Mouse (Mus musculus): Measurements from ENCODE around the gene Plppr1.
"Not testable (repeated sequence)": the region's sequence is repeated elsewhere in the genome, so short reads cannot be mapped to it uniquely, and the experiment has no call there.

Gene Plppr1

DNA sequence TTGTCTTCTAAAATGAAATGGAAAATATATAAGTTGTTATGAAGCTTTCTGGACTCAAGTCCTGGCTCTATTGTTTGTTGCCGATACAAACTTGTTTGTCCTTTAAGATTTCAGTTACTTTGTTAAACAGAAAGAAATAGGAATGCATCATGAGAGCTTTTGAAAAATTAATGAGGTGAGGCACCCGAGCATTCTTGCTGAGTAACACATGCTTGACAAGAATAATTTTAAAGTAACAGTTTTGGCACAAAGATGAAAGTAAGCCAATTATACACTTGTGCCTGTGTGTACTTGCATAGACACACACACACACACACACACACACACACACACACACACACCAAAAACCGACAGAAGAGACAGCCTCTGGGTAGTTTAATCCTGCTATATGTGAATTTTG lies 155.3 kb downstream of the Plppr1 start:
- CTCF ChIA-PET = no interaction called here
- POLR2A ChIA-PET = no interaction called here

DNA sequence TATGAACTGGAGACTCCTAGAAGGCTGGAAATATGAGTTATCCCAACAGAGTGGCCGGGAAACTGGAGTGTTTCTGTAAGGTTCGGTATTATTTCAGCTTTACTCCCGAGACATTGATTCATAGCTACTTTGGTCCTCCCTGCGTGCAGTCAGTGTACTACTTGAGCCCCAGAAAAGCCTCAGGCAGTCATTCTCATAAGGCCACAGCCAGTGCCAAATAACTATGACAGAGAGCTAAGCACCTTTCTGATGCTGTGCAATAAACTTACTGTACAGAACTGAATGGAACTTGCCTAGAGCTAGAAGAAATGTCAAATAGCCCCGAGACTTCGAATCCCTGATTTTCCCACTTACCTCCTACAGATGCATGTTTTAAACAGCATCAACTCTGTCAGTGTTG lies 164.4 kb downstream of the Plppr1 start:
- ChIA-PET CTCF (no interaction called here), POLR2A (no interaction called here)

DNA sequence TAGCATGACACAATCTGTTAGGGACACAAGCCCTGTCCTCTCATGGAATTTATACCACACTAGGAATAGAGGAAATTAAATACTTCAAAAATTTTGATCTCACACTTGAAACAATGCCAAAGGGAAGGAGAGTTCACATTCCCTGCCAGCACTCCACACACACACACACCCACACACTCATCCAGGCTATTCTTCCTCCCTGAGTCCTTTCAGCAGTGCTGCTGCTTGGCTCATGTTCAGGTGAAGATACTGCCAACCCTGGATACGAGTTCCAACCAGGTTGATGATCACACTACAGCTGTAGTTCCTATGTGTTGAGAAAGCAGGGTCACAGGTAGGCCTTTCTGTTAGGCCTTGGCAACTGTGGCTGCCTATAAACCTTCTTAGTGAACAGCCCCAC lies 165.9 kb downstream of the Plppr1 start:
- POLR2A ChIA-PET = no interaction called here

DNA sequence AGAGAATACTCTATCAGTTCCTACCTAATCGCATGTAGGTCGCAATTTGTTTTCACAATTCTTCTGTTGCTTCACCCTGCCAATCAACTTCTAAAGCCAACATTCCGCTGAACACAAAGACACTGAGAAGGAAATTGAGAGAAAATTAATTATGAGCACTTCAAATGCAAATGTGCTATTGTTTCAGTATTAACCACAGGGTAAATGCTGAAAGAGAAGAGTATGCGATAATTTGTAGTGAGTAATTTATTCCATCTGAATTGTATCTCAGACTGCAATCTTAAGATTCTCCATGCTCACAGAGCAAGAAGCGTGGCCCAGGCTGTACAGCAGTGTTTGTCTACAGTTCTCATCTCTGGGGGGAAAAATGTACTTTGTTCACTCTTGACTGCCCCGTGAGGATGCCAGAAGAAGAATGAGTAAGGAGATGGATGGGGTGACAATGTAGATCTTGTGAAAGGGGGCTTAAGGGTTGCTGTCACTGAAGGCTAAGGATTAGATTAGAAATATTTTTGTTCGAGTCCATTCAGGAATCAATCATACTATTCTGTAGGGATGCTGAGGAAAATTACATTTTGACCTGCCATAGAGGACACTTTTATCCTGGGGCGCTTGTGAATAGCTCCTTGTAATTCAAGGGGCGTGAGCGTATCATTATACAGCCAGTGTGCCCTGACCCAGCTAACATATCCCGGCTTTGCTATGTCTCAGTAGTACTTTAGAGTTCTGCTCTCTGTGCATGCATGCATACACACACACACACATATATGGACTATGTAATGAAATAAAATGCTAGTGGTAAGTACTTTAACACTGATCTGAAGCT lies 173.3 kb downstream of the Plppr1 start:
- ChIA-PET CTCF (no interaction called here), POLR2A (no interaction called here)

More for the DNA sequence above, 165.9 kb downstream of the Plppr1 start:
- CTCF ChIA-PET = no interaction called here

DNA sequence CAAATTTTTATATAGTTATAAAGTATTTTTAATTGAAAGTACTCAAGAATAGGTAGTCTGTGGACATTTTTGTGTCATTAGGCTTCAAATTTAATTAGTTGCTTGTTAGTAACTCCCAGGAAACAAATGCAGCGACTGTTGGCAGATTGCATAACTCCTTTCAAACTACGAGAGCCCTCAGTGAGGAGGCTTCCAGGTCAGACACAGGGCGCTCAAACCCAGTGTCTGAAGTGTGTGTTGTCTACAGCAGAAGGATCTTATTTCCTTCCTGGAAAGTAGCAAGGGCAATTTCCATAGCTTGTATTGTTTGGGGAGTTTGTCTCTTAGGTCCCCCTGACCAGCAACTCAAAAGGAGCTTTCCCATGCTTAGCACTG lies 173.9 kb downstream of the Plppr1 start:
- ChIA-PET CTCF (no interaction called here), POLR2A (no interaction called here)

DNA sequence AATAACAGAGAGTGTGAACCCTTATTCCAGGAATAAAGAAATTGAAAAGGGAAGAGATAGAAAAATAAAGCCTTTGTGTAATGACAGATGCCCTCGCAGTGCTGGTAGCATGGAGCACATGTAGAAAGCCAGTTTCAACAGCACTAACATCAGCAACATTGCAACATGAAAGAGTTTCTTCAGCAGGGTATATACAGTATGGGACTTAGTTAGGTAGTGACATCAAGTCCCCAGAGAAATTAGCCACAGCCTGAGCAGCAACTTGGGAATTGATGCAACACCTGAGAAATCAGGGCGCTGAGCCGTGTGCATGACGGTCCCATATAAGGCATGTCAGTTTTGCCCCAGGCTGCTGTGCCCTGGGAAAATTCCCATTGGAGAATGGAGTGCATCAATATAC lies 179.0 kb downstream of the Plppr1 start:
- ChIA-PET POLR2A (no interaction called here), CTCF (no interaction called here)

DNA sequence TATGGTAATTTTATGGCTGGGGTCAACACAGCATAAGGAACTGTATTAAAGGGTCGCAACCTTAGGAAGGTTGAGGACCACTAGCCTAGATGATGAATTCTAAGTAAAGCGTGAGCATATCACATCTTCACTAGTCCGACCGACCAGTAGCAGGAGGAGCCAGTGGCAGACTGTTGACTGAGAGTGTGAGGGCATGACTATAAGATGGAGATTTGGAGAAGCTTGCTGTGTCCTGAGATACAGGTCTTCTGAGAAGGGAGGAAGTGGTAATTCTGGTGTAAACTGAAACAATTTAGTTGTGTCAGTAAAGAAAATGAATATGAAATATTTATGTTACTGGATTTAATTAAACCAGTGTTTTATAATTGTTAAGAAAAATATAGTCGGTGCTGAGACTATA lies 180.4 kb downstream of the Plppr1 start:
- CTCF ChIA-PET = no interaction called here
- POLR2A ChIA-PET = no interaction called here

DNA sequence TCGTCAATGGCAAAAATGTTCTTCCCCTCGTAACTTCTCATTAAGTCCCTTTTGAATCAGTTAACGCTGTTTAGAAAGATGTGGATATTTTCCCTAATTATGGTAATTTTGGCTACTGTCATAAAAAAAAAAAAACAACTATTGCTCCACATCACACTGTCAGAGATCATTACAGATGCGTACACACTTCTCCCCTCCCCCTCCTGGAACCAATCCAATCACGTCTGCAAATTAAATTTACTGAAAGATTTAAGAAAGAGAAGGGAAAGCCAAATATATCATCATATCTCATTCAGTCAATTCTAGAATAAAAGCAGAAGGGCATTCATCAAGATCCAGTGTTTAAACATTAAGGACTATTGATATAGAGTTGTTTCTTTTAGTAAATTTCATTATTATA lies 185.7 kb downstream of the Plppr1 start:
- CTCF ChIA-PET = no interaction called here
- POLR2A ChIA-PET = no interaction called here

DNA sequence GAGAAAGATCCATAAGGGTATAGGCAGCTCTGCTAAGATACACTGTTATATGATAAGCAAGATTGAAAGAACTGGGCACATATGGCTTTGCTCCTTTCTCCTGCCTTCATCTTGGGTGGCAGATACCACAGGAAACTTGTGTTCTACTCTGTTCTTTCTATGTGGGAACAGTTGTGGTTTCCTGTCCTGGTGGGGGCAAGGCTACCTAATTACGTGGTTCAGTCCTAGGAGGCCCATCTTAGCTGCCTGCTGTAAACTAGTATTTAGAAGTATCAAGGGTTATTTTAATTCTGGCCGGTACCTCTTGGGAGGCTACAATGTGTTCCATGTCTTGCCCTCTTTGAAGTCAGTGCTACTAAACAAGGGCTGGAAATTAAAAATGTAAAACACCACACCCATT lies 186.2 kb downstream of the Plppr1 start:
- ChIA-PET CTCF (no interaction called here), POLR2A (no interaction called here)

DNA sequence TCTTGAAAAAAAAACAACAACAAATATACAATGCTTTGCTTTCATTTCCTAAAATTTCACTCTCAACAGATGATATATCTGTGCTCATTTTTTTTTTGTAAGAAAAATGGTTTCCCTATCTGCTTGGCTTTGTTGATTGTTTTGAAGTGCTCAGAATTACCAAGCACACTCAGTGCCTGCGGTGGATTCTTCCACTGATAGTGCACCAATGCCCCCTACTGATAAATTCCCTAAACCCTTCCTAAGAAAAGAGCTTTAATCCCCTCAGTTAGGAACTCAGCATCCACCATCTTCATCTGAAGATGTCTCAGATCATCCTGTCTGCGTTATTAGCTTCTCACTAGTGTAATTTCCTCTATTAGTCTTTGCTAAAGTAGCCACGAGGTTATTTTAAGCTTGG lies 192.2 kb downstream of the Plppr1 start:
- CTCF ChIA-PET = interaction anchor here in 2 of 4 experiments (0.6 to 0.7 kb wide), 3 partner anchors 12 to 480 kb away, joined by 3 to 5 read pairs (median 3); no protein-coding TSS in a partner anchor
- POLR2A ChIA-PET = no interaction called here

DNA sequence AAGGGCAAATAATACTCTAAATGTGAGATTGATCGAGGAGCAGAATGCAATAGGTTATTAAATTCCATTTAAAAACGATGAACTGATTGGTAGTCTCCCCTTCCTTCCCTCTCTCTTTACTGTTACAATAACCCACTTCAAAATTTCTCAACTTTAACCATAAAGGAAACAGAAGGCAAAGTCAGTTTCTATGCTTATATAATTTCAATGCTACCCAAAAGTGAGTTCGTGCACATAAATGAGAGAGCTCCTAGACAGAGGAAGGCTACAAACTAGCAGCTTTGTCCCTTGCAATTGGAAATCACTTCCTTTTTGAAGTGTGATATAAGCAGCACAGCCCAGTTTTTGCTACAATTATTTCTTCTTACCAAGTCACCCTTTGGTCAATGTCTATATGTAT lies 193.1 kb downstream of the Plppr1 start:
- POLR2A ChIA-PET = no interaction called here
- CTCF ChIA-PET = no interaction called here

DNA sequence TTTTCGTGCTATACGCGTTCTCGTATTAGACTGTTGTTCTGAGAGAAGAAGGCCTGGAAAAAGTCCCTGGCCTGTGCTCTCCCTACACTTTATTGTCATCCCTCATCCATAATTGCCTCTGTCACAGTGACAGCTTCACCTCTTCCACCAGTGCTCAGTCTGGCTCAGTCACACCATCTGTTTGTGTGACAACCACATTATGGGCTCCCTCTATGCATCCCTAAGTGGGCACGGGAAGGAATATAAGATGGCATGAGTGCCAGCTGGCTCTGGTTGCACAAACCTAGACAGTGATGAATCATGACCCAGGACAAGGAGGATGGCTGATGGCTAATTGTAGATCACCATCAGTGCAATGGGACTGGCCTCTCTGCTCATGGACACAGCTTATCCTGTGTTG lies 219.4 kb downstream of the Plppr1 start:
- CTCF ChIA-PET = no interaction called here
- POLR2A ChIA-PET = no interaction called here

DNA sequence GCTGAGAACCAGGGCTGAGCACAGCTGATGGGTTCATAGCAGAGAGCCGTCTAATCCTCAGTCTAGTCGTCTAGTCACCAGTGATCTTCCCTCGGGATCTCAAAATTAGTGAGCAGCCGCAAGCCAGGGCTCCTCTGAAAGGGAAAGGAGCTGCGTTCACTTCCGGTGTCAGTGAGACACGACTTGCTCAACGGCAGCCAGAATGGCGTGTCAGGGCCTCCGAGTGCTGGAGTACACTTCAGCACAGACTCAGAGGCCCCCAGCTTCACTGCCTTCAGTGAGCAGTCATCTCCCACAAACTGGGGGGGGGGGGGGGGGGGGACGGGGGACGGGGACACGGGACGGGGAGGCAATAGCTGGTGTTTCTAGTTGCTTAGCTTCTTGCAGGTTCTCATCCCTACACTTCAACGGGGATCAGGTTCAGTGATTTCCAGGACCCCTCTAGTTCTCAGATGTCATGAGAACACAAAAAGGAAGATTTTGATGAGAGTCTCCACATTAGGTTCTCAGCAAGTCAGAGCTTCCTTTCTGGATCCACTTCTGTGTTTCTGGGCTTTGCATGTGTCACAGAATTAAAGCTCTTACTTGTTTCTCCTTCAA lies 225.7 kb downstream of the Plppr1 start:
- CTCF ChIA-PET = no interaction called here
- POLR2A ChIA-PET = no interaction called here

DNA sequence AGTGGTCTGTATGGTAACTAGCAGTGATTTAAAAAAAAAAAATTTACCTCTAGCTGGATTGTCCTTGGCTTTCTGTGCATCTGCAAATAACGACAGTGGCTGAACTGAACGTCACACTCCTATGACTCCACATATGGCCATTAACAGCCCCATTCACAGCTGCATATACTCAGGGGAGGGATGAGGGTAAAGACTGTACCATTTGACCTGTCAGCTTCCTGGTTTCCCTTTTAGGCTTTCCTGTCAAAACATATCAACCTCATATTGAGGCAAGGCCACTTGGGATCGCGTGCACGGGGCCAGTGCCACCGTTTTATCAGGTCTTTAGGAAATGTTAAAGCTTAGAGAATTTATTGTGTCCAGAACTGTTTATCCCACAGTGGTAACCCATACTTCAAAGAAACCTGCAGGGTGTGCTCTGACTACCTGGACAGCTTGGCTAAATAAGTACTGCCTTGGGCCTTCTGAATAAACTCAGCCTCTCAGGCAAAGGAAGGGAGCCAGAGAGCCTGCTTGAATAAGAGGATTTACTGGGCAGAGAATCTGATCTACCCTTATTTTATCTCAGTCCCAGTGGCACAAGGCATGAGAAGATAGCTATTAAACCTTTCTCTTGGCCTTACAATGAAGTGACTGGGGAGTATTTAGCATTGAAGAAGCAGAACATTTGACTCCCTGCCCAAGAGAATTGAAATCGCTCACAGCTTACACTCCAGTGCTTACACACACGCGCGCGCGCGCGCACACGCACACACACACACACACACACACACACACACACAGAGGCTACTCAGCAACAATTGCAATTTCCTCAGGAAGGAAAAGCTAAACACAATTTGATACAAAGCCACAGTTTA lies 226.5 kb downstream of the Plppr1 start:
- ChIA-PET POLR2A (interaction anchor here in 1 of 4 experiments (0.5 kb wide), 1 partner anchor 352 kb away, joined by 3 read pairs; no protein-coding TSS in a partner anchor), CTCF (interaction anchor here in 2 of 4 experiments (0.9 to 1.2 kb wide), 2 partner anchors 132 to 556 kb away, joined by 3 to 5 read pairs; no protein-coding TSS in a partner anchor)

DNA sequence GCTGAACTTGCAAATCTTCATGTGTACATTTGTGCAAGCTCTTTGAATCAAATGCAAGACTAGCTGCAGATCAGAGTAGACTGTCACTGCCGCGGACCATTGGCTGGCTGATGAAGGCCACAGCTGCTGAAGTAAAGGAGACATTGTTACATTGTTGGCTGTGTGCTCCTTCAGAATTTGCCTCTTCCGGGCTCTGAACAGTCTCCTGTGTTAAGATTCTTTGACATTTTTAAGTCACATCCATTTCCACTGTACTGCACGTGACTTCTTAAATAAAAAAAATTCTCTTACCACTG lies 227.1 kb downstream of the Plppr1 start:
- ChIA-PET POLR2A (no interaction called here), CTCF (interaction anchor here in 2 of 4 experiments (0.9 to 1.2 kb wide), 2 partner anchors 132 to 556 kb away, joined by 3 to 5 read pairs; no protein-coding TSS in a partner anchor)

DNA sequence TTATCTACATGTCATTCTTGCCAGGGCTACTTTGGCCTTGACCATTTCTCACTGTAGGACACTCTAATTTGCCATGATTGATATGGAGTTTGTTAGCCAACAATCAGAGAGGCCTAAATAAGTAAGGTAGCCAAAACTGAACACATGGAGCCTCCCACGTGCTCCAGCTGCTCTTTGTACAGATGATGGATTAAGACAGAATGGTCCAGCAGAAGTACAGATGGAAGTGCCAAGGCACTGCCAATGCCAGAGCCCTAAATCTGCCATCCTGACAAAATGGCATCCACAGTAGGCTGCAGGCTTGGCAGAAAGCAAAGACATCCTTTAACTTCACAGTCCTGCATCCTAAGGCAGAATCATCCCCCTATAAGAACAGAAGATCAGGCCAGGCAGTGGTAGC lies 237.4 kb downstream of the Plppr1 start:
- ChIA-PET POLR2A (no interaction called here), CTCF (no interaction called here)

DNA sequence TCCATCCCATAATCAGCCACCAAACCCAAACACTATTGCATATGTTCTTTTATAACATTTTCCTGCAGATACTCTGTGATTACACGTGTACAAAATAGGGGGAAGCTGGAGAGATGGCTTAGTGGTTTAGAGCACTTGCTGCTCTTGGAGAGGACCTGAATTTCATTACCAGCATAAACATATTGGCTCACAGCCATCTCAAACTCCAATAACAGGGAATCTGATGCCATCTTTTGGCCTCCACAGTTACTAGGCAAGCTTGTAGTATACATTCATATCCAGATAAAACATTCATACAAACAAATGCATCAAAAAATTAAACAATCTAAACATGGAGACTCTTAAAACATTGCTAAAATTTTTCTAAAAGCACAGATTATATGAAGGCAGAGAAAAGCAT lies 240.5 kb downstream of the Plppr1 start:
- POLR2A ChIA-PET = no interaction called here
- CTCF ChIA-PET = no interaction called here

DNA sequence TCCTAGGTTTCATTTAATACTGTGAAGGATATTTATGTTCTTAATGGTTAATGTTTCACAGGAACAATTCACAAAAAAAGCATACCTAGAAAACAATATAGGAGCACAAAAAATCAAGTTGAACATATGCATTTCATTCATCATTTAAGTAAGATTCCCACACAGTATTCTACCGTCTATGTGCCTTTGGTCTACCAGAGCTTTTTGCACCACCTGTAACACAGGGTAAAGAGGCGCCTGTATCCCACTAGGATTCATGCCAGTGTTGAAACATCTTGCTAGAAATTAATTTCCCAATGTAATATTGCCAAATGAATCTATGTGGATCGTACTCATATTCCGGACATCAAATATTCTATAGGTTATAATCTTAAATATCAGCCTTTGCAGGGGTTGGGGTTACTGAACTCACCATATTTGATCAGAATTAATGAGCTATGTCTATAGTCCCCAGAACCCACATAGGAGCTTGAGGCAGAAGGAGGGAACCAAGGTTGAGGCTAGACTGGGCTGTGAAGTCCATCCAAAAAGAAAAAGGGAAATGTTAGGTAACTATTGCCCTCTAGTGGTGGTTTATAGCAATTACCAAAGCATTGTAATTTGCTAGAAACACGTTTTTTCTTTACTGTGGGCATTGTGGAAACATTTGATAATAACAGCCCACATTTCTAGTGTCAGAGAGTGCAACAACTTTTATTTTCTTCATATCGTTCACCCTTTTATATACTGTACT lies 263.0 kb downstream of the Plppr1 start:
- CTCF ChIA-PET = interaction anchor here in 1 of 4 experiments (0.9 to 1.4 kb wide), 2 partner anchors 168 to 543 kb away, joined by 3 to 5 read pairs; no protein-coding TSS in a partner anchor

DNA sequence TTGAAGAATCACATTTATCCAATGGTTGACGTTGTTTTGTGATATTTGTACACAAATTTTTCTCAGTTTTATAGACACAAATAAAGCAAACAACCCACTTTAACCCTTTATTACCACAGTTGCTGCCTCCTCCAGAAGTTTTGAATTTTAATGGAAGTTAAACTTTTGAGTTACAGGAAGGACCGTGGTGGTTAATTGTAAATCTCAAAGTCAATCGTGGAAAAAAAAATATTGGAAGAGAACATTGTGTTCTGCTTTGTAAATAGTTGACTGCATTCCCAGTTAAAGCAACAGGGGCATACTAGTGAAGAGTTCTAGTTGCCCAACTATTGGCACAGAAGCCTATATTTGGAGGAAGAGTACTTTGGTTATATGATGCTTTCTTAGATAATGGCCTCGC lies 278.9 kb downstream of the Plppr1 start:
- POLR2A ChIA-PET, CTCF ChIA-PET: not testable (repeated sequence)

More for the DNA sequence above, 263.0 kb downstream of the Plppr1 start:
- POLR2A ChIA-PET = interaction anchor here in 1 of 4 experiments (0.7 kb wide), 1 partner anchor 176 kb away, joined by 3 read pairs; no protein-coding TSS in a partner anchor

DNA sequence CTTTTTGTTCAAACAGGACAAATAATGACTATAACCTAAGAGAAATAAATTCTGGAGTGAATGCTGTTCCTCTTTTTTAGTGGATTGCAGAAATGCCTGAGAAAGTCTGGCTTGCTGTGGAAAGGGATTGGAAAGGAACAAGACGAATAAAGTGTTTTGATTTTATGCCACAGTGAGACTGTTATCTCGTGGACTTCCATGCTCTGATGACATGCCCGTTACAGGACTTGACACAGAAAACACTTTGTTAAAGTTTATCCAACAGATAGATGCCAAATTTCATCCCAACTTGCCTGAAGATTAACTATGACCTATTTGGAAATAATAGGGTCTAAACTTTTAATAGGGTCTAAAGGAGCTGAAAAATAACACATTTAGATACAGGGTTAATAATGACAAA lies 281.0 kb downstream of the Plppr1 start:
- CTCF ChIA-PET, POLR2A ChIA-PET: not testable (repeated sequence)
